Mouse (Mus musculus): ENCODE results near the gene Hmg20b. TPM values are rescaled to one million over a fixed set of nuclear protein-coding genes. Genes with fewer than 3 reads are reported as not detected.

The Hmg20b gene
- total and polyA plus RNA-seq, 3 experiments: 7.9 to 39.6 (median 18.7) TPM

- H3K9ac ChIP-seq (ENCODE audit: insufficient read depth, low read depth): no peak overlapping the region
- dilution Hi-C loops (cut with MboI; ENCODE audit: extremely low pct_ligation_motif_present, extremely low pct_unique_long_range_greater_than_20kb, low sequenced_read_pairs): no loop called here
- in situ Hi-C loops (cut with MboI; ENCODE audit: low pct_ligation_motif_present, low pct_unique_long_range_greater_than_20kb, low sequenced_read_pairs): no loop called here
- no peaks in the 10 kb centered on the region for H3K9me3 ChIP-seq (replicated peaks; ENCODE audit: low read length)
- no peaks in the 10 kb centered on the region for H3K79me2 ChIP-seq (replicated peaks; ENCODE audit: control insufficient read depth, extremely low read depth, insufficient read depth, poor library complexity, severe bottlenecking)
- H3K4me1 ChIP-seq (ENCODE audit: control insufficient read depth in 1 of 2, insufficient read depth in 2 of 2): peaks cover 34 to 54% of the 10 kb centered on the region in 2 experiments
- H3K36me3 ChIP-seq (replicated peaks in 1 of 2; ENCODE audit: control insufficient read depth in 1 of 2, insufficient read depth in 1 of 2, low read length in 1 of 2): peaks cover 93 to 100% of the 10 kb centered on the region in 2 experiments
- H3K4me2 ChIP-seq (ENCODE audit: insufficient read depth, low read depth, poor library complexity, severe bottlenecking): no peak overlapping the region
- peak; percentile 12 for DNase-seq (ENCODE audit: extremely low read depth)
- H3K4me3 ChIP-seq (replicated peaks in 1 of 3; ENCODE audit: low read depth in 2 of 3, low read length in 2 of 3, poor library complexity in 1 of 3): no peak overlapping the region
- TF ChIP-seq POLR2AphosphoS2 (IDR thresholded peaks at IDR 0.05; ENCODE audit: low read depth, low read length) (0 out of 2 replicates have a peak, but pooled peaks have one; percentile 45), HCFC1 (IDR thresholded peaks at IDR 0.05; ENCODE audit: low read depth, low read length) (no peak)
- H3K27ac ChIP-seq (ENCODE audit: insufficient read depth, low read depth): peak overlapping the region; percentile 19; the same call in 1 of the 2 replicates
- H3K27me3 ChIP-seq (replicated peaks): no peaks in the 10 kb centered on the region
Observed at GRCm38 (mm10) chr10:81366477-81367206, 16.4 kb upstream of the Hmg20b start.

GRCm38 (mm10) chr10:81365672-81366476 lies 15.6 kb upstream of the Hmg20b start, which contains the start of gene 4930404N11Rik:
TSS of gene 4930404N11Rik (minus strand) at chr10:81365816.
- Histone ChIP-seq H3K4me2 (ENCODE audit: insufficient read depth, low read depth, poor library complexity, severe bottlenecking) (no peak within 1 kb of the TSS), H3K4me1 (ENCODE audit: control insufficient read depth in 1 of 2, insufficient read depth in 2 of 2) (peaks cover 34 to 61% of the 10 kb centered on the region in 2 experiments), H3K27me3 (replicated peaks) (no peaks in the 10 kb centered on the region), H3K79me2 (replicated peaks; ENCODE audit: control insufficient read depth, extremely low read depth, insufficient read depth, poor library complexity, severe bottlenecking) (no peaks in the 10 kb centered on the region), H3K27ac (ENCODE audit: insufficient read depth, low read depth) (no peak within 1 kb of the TSS), H3K4me3 (replicated peaks in 1 of 3; ENCODE audit: low read depth in 2 of 3, low read length in 2 of 3, poor library complexity in 1 of 3) (no peak within 1 kb of the TSS), H3K9ac (ENCODE audit: insufficient read depth, low read depth) (no peak within 1 kb of the TSS), H3K36me3 (replicated peaks in 1 of 2; ENCODE audit: control insufficient read depth in 1 of 2, insufficient read depth in 1 of 2, low read length in 1 of 2) (peaks cover 90 to 100% of the 10 kb centered on the region in 2 experiments), H3K9me3 (replicated peaks; ENCODE audit: low read length) (no peaks in the 10 kb centered on the region)
- dilution Hi-C loops (cut with MboI; ENCODE audit: extremely low pct_ligation_motif_present, extremely low pct_unique_long_range_greater_than_20kb, low sequenced_read_pairs) (no loop called here), in situ Hi-C loops (cut with MboI; ENCODE audit: low pct_ligation_motif_present, low pct_unique_long_range_greater_than_20kb, low sequenced_read_pairs) (no loop called here)
- TF ChIP-seq KAT2A (IDR thresholded peaks at IDR 0.05; ENCODE audit: insufficient replicate concordance, low read length) (no peak), CTCF (conservative IDR thresholded peaks at IDR 0.05 in 1 of 2, IDR thresholded peaks at IDR 0.05 in 1 of 2; ENCODE audit: low read depth in 2 of 2, low read length in 2 of 2) (no peak), POLR2AphosphoS2 (IDR thresholded peaks at IDR 0.05; ENCODE audit: low read depth, low read length) (peak; percentile 11; the same call in 1 of the 2 replicates), ZMIZ1 (IDR thresholded peaks at IDR 0.05; ENCODE audit: low read depth, low read length) (peak; percentile 25), MYC (IDR thresholded peaks at IDR 0.05; ENCODE audit: low read depth, low read length) (no peak), TCF12 (IDR thresholded peaks at IDR 0.05; ENCODE audit: low read depth, low read length) (no peak), NRF1 (IDR thresholded peaks at IDR 0.05; ENCODE audit: low read depth, low read length) (no peak)
- DNase-seq (ENCODE audit: extremely low read depth): no peak

DNA sequence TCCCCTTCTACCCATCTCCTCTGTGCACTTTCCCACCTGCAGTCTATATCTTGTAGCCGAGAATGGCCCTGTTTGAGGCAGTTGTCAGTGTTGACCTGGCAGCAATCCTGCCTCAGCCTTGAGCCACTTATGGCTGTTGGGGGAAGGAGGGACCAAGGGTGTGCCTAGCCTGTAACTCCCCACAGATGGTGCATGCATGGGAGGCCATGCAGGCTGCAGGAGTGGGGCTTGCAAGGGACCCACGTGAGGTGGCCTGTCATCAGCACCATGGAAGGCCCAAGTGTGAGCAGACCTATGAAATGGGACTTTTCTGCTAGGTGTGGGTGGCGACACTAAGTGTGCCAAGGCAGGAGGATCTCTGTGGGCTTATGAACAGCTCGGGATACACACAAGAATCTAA lies 14.8 kb upstream of the Hmg20b start:
- TF ChIP-seq TCF12 (IDR thresholded peaks at IDR 0.05; ENCODE audit: low read depth, low read length) (no peak), MYC (IDR thresholded peaks at IDR 0.05; ENCODE audit: low read depth, low read length) (no peak), POLR2AphosphoS2 (IDR thresholded peaks at IDR 0.05; ENCODE audit: low read depth, low read length) (peak; percentile 22; the same call in 1 of the 2 replicates), JUN (IDR thresholded peaks at IDR 0.05; ENCODE audit: insufficient read depth, low read depth, low read length) (no peak), KAT2A (IDR thresholded peaks at IDR 0.05; ENCODE audit: insufficient replicate concordance, low read length) (no peak)
- dilution Hi-C loops (cut with MboI; ENCODE audit: extremely low pct_ligation_motif_present, extremely low pct_unique_long_range_greater_than_20kb, low sequenced_read_pairs): no loop called here
- Histone ChIP-seq H3K4me3 (replicated peaks in 1 of 3; ENCODE audit: low read depth in 2 of 3, low read length in 2 of 3, poor library complexity in 1 of 3) (no peak overlapping the region), H3K36me3 (replicated peaks in 1 of 2; ENCODE audit: control insufficient read depth in 1 of 2, insufficient read depth in 1 of 2, low read length in 1 of 2) (peaks cover 83 to 98% of the 10 kb centered on the region in 2 experiments), H3K9ac (ENCODE audit: insufficient read depth, low read depth) (no peak overlapping the region), H3K79me2 (replicated peaks; ENCODE audit: control insufficient read depth, extremely low read depth, insufficient read depth, poor library complexity, severe bottlenecking) (no peaks in the 10 kb centered on the region), H3K4me2 (ENCODE audit: insufficient read depth, low read depth, poor library complexity, severe bottlenecking) (no peak overlapping the region), H3K27ac (ENCODE audit: insufficient read depth, low read depth) (no peak overlapping the region), H3K27me3 (replicated peaks) (no peaks in the 10 kb centered on the region), H3K4me1 (ENCODE audit: control insufficient read depth in 1 of 2, insufficient read depth in 2 of 2) (peaks cover 34 to 67% of the 10 kb centered on the region in 2 experiments), H3K9me3 (replicated peaks; ENCODE audit: low read length) (no peaks in the 10 kb centered on the region)
- in situ Hi-C loops (cut with MboI; ENCODE audit: low pct_ligation_motif_present, low pct_unique_long_range_greater_than_20kb, low sequenced_read_pairs): no loop called here
- no peak for DNase-seq (ENCODE audit: extremely low read depth)
